Mouse (Mus musculus) forebrain, embryonic 15.5 days (tissue): ENCODE results near the gene Hist1h3a. TPM values are rescaled to one million over a fixed set of nuclear protein-coding genes. Genes with fewer than 3 reads are reported as not detected.
"Not testable (repeated sequence)": the region's sequence is repeated elsewhere in the genome, so short reads cannot be mapped to it uniquely, and the experiment has no call there.

ENCODE experiments used
- ATAC-seq: fragments of 200-750 bp; cut with Nextera tagmentation; replicated peaks from 2 replicates; pipeline ENCODE4 v1.8.0; 2017; ENCODE audit warnings: mild to moderate bottlenecking, moderate TSS enrichment, moderate library complexity
- H3K27ac ChIP-seq: fragments of 300-500 bp; sonication (generic); replicated peaks from 2 replicates; pipeline ENCODE4 v1.5.1; 2015; ENCODE audit warnings: mild to moderate bottlenecking, inconsistent platforms
- H3K27me3 ChIP-seq: fragments of 300-500 bp; sonication (generic); 2 replicates; pipeline ENCODE4 v1.6.1; 2015; ENCODE audit warnings: inconsistent platforms
- H3K36me3 ChIP-seq: fragments of 300-500 bp; sonication (generic); 2 replicates; pipeline ENCODE4 v1.6.1; 2015; ENCODE audit warnings: mild to moderate bottlenecking, inconsistent platforms
- H3K4me1 ChIP-seq: fragments of 300-500 bp; sonication (generic); 2 replicates; pipeline ENCODE4 v1.6.1; 2015; ENCODE audit warnings: inconsistent platforms
- H3K4me2 ChIP-seq: fragments of 300-500 bp; sonication (generic); replicated peaks from 2 replicates; pipeline ENCODE4 v1.6.1; 2015; ENCODE audit warnings: mild to moderate bottlenecking, inconsistent platforms
- H3K4me3 ChIP-seq: fragments of 300-500 bp; sonication (generic); 2 replicates; pipeline ENCODE4 v1.5.1; 2015; ENCODE audit warnings: mild to moderate bottlenecking, inconsistent platforms
- H3K9ac ChIP-seq: fragments of 300-500 bp; sonication (generic); replicated peaks from 2 replicates; pipeline ENCODE4 v1.6.1; 2015; ENCODE audit warnings: mild to moderate bottlenecking, inconsistent platforms
- H3K9me3 ChIP-seq: fragments of 300-500 bp; sonication (generic); 2 replicates; pipeline ENCODE4 v1.6.1; 2016; ENCODE audit warnings: inconsistent platforms
- WGBS: fragments of 180-500 bp; shearing (Covaris S2); methylation state at CpG from one replicate; pipeline ENCODE4 v1.1.7; 2015; ENCODE audit warnings: mixed read lengths; 5-methylcytosine and 5-hydroxymethylcytosine counted together
- polyA plus RNA-seq: library from polyadenylated mRNA; unstranded; fragments of >200 nt; fragmentation: Nextera tagmentation; extraction: Ambion mirVana; gene quantifications from 2 replicates; pipeline ENCODE4 v1.2.1, GENCODE M21; 2015

Gene Hist1h3a
- polyA plus RNA-seq, 1 experiment from 2014 or later: 2.7 TPM

DNA sequence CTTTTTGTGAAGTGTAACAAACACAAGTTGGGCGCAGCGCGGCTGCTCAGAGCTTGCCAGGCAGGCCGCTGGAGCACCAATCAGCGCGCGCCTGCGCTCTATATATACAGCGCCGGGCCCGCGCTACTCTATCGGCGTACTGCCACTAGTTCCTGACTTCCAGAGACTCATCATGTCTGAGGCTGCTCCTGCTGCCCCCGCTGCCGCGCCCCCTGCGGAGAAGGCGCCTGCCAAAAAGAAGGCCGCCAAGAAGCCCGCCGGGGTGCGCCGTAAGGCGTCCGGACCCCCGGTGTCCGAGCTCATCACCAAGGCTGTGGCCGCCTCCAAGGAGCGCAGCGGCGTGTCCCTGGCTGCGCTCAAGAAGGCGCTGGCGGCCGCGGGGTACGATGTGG lies 23.5 kb downstream of the Hist1h3a start, which contains the start of gene Hist1h1c:
Gene Hist1h1c, plus strand, starts transcription at position 132 of the 392 bp plus-strand sequence.
- Histone ChIP-seq H3K9me3 (no peaks in the 10 kb centered on the region), H3K27me3 (no peaks in the 10 kb centered on the region), H3K4me1 (peaks cover 21% of the 10 kb centered on the region), H3K9ac (peak within 1 kb of the TSS; percentile 77), H3K4me3 (peak within 1 kb of the TSS; percentile 54), H3K36me3 (no peaks in the 10 kb centered on the region), H3K4me2 (peak within 1 kb of the TSS; percentile 100), H3K27ac (peak within 1 kb of the TSS; percentile 96)
- under 1% methylated on average over 38 of the region's 38 CpGs for WGBS
- peak; percentile 96 for ATAC-seq

GRCm38 (mm10) chr13:23738041-23738440 lies 24.1 kb downstream of the Hist1h3a start:
- Histone ChIP-seq H3K4me3 (peak overlapping the region; percentile 54; the same call in 1 of the 2 replicates), H3K4me1 (peaks cover 21% of the 10 kb centered on the region)

GRCm38 (mm10) chr13:23737091-23737490 lies 25.1 kb downstream of the Hist1h3a start:
- Histone ChIP-seq H3K4me3 (no peak overlapping the region), H3K9ac (no peak overlapping the region), H3K4me1 (peaks cover 21% of the 10 kb centered on the region)

More at GRCm38 (mm10) chr13:23738041-23738440, 24.1 kb downstream of the Hist1h3a start:
- H3K27ac ChIP-seq: peak overlapping the region; percentile 96
- H3K36me3 ChIP-seq: no peaks in the 10 kb centered on the region
- H3K9me3 ChIP-seq: no peaks in the 10 kb centered on the region
- 21% methylated on average over 4 of the region's 4 CpGs for WGBS
- ATAC-seq: no peak
- H3K4me2 ChIP-seq: peak overlapping the region; percentile 100
- peak overlapping the region; percentile 77 for H3K9ac ChIP-seq
- no peaks in the 10 kb centered on the region for H3K27me3 ChIP-seq

DNA sequence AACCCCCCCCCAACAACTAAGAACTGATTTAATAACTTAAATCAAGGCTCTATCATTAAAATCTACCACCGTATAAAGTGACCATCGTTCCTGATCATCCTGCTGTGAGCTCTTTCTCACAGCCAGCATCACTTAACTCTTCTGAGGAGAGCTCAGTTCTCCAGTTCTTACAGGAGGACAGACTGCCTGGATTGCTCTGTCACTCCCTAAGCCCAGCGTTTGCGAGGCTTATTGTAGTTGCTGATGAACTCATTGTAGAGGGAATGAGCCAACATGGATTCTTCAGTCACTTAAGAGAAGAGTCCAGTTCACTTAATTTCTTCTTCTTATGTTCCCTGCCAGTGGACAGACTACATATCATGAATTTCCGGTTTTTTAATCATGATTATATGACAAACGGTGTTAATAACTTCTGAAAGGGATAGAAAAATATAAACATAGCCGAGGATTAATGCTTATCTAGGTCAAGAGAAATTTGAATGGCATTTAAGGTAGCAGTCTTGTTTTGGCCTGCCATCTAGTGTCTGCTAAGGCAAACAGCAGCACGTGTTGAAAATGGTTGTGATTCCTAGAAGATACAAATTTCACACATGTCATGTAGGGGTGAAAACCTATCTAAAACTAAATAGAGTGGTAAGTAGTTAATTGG lies 29.9 kb downstream of the Hist1h3a start:
- no peaks in the 10 kb centered on the region for H3K9me3 ChIP-seq
- H3K4me3 ChIP-seq: no peak overlapping the region
- no peaks in the 10 kb centered on the region for H3K4me1 ChIP-seq
- H3K27me3 ChIP-seq: no peaks in the 10 kb centered on the region
- no peaks in the 10 kb centered on the region for H3K36me3 ChIP-seq
- no peak overlapping the region for H3K4me2 ChIP-seq
- peak; percentile 53; the same call in 1 of the 2 replicates for ATAC-seq
- 25% methylated on average over 8 of the region's 8 CpGs for WGBS
- H3K9ac ChIP-seq: no peak overlapping the region
- H3K27ac ChIP-seq: no peak overlapping the region

More at GRCm38 (mm10) chr13:23737091-23737490, 25.1 kb downstream of the Hist1h3a start:
- H3K9me3 ChIP-seq: no peaks in the 10 kb centered on the region
- H3K4me2 ChIP-seq: no peak overlapping the region
- WGBS: 83% methylated on average over 5 of the region's 5 CpGs
- no peak overlapping the region for H3K27ac ChIP-seq
- H3K36me3 ChIP-seq: no peaks in the 10 kb centered on the region
- ATAC-seq: no peak
- H3K27me3 ChIP-seq: no peaks in the 10 kb centered on the region

DNA sequence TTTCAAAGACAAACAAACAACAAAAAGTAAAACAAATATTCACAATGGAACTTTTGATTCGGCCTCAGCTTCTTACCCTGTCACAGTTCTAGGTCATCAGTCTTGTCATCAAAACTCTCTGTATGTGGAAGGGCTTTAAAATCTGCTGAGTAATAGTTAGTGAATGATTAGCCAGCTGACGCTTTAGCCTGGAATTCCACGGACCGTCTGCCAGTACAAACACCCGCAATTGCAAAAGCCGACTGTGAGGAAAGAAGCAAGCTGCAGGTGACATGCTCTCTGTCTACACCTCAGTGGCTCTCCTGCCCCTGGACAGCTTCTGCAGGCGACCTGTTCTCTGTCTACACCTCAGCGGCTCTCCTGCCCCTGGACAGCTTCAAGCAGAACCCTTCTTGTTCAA lies 31.7 kb downstream of the Hist1h3a start:
- ATAC-seq: no peak

DNA sequence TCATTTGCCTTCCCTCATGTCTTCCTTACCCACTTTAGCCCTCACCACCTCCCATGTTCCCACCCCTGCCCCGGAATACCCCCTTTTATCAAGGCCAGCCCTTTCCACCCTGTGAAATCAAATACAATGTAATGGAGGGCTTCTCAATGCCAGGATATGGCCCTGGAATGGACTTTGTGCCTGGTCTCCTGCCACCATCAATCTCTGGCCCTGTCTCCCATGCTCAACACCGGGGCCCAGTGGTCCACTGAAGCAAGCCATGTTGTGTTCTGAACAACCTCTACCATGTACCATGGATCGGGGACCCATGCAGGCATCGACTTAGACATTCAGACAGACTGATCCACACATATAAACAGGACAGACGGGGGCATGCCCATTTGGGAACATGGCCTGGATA lies 32.5 kb downstream of the Hist1h3a start:
- H3K9me3 ChIP-seq: no peaks in the 10 kb centered on the region
- WGBS: 92% methylated on average over 5 of the region's 5 CpGs

More for the DNA sequence above, 31.7 kb downstream of the Hist1h3a start:
- Histone ChIP-seq H3K36me3 (no peaks in the 10 kb centered on the region), H3K4me1 (no peaks in the 10 kb centered on the region), H3K9ac (no peak overlapping the region), H3K27ac (no peak overlapping the region), H3K27me3 (no peaks in the 10 kb centered on the region), H3K4me3 (no peak overlapping the region), H3K4me2 (no peak overlapping the region), H3K9me3 (no peaks in the 10 kb centered on the region)
- 56% methylated on average over 8 of the region's 8 CpGs for WGBS

GRCm38 (mm10) chr13:23729192-23729525 lies 33.0 kb downstream of the Hist1h3a start:
- no peaks in the 10 kb centered on the region for H3K36me3 ChIP-seq
- H3K27ac ChIP-seq: no peak overlapping the region
- WGBS: 88% methylated on average over 9 of the region's 9 CpGs
- no peak overlapping the region for H3K4me2 ChIP-seq
- ATAC-seq: no peak
- no peaks in the 10 kb centered on the region for H3K4me1 ChIP-seq
- H3K4me3 ChIP-seq: no peak overlapping the region
- H3K9ac ChIP-seq: no peak overlapping the region
- no peaks in the 10 kb centered on the region for H3K27me3 ChIP-seq
- no peaks in the 10 kb centered on the region for H3K9me3 ChIP-seq

More for the DNA sequence above, 32.5 kb downstream of the Hist1h3a start:
- H3K4me2 ChIP-seq: no peak overlapping the region
- no peak overlapping the region for H3K9ac ChIP-seq
- H3K4me1 ChIP-seq: no peaks in the 10 kb centered on the region
- no peaks in the 10 kb centered on the region for H3K27me3 ChIP-seq
- H3K36me3 ChIP-seq: no peaks in the 10 kb centered on the region
- no peak overlapping the region for H3K27ac ChIP-seq
- ATAC-seq: no peak
- H3K4me3 ChIP-seq: no peak overlapping the region

DNA sequence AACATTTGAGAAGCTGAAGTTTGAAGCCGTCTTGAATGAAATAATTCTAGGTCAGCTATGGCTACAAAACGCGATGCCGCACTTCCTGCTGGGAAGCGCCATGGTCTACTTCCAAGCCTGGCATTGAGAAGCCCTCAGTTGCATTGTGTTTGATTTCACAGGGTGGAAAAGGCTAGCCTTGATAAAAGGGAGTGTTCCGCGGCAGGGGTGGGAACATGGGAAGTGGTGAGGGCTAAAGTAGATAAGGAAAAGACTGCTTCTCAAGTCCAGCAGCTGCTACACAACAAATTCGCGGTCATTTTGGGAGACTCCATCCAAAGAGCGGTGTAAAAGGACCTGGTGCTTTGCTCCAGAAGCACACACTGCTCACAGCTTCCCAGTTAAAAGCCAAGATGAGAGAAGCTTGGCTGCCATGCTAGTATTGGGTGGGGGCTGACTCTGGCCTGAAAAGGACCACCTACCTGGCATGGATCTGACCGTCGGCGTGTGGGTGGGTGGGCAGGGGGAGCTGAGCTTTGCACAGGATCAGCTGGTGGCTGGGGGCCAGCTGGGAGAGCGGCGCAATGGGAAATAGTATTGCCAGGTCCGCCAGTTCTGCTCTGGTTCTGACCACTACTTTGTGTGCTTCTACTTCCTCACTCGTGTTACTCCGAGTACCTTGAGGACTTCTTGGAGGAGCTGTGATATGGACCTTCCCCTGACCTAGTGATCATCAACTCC lies 33.6 kb downstream of the Hist1h3a start:
- Histone ChIP-seq H3K27me3 (no peaks in the 10 kb centered on the region), H3K27ac (no peak overlapping the region), H3K36me3 (no peaks in the 10 kb centered on the region), H3K4me2 (no peak overlapping the region), H3K4me3 (no peak overlapping the region), H3K9ac (no peak overlapping the region), H3K9me3 (no peaks in the 10 kb centered on the region), H3K4me1 (no peaks in the 10 kb centered on the region)
- 91% methylated on average over 18 of the region's 18 CpGs for WGBS
- ATAC-seq: no peak

DNA sequence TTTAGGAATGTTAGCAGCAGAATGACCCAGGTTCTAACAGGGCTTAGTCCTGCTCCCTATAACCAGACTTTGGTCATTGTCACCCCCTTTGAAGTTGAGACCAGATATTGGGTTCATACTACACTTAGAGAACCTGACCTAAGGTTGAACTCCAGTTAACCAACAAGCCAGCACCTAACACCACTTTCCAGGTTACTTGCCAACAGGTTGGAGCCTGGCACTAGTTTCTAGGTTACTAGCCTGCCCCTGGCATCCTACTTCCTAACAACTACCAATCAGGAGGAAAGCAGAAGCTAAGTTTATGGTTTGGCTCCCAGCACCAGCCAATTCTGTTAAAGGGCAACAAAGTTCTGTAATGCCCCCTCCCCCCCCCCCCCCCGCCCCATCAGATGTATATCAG lies 37.0 kb downstream of the Hist1h3a start:
- Histone ChIP-seq H3K4me2 (no peak overlapping the region), H3K36me3 (no peaks in the 10 kb centered on the region), H3K9ac (no peak overlapping the region), H3K27me3 (no peaks in the 10 kb centered on the region), H3K27ac (no peak overlapping the region), H3K9me3 (no peaks in the 10 kb centered on the region), H3K4me3 (no peak overlapping the region), H3K4me1 (no peaks in the 10 kb centered on the region)
- ATAC-seq: no peak
- 60% methylated on average over 1 of the region's 1 CpGs for WGBS

GRCm38 (mm10) chr13:23724239-23724638 lies 37.9 kb downstream of the Hist1h3a start:
- no peaks in the 10 kb centered on the region for H3K9me3 ChIP-seq
- no peaks in the 10 kb centered on the region for H3K4me1 ChIP-seq
- ATAC-seq: no peak
- H3K9ac ChIP-seq: no peak overlapping the region
- no peak overlapping the region for H3K27ac ChIP-seq
- H3K27me3 ChIP-seq: no peaks in the 10 kb centered on the region
- no peak overlapping the region for H3K4me2 ChIP-seq
- H3K36me3 ChIP-seq: no peaks in the 10 kb centered on the region
- 90% methylated on average over 4 of the region's 4 CpGs for WGBS
- no peak overlapping the region for H3K4me3 ChIP-seq

DNA sequence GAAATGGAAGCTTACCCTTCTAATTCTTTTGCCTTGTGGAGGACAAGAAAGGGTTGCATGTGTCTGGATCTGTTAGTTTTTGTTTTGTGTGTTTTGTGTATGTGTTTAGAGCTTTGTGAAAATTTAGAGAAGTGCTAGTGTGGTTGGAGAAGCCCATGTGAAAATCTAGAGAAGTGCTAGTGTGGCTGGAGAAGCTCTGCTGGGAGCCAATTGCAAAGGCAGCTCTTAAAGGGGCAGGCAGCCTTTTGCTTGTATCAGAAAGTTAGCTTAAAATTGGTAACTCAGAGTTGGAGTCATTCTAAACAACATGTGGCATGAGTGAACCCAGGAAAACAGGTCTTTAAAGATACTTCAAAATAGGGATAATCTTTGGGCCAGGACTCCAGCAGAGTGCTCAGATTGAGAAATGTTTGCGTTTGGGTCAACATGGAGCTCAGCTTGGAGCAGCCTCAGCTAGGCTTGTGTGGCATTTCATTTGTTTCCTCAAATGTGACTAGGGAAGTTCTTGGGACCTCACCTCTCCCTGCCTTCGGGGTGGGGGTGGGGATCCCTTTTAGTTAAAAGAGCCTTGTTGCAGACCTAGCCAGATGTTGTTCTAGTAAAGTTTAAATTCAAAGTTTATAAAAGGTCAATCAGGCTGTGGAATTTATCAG lies 44.5 kb downstream of the Hist1h3a start:
- not testable (repeated sequence) for H3K9me3 ChIP-seq, ATAC-seq, H3K4me2 ChIP-seq, H3K9ac ChIP-seq, H3K27me3 ChIP-seq, H3K27ac ChIP-seq, H3K36me3 ChIP-seq, H3K4me3 ChIP-seq, H3K4me1 ChIP-seq
- 10% methylated on average over 2 of the region's 2 CpGs for WGBS

- Histone ChIP-seq H3K9me3 (no peaks in the 10 kb centered on the region), H3K36me3 (no peaks in the 10 kb centered on the region), H3K4me2 (no peak overlapping the region), H3K27me3 (no peaks in the 10 kb centered on the region), H3K27ac (no peak overlapping the region), H3K4me1 (no peaks in the 10 kb centered on the region), H3K9ac (no peak overlapping the region), H3K4me3 (no peak overlapping the region)
- ATAC-seq: no peak
- 63% methylated on average over 11 of the region's 11 CpGs for WGBS
Measured at GRCm38 (mm10) chr13:23717176-23717575, 45.0 kb downstream of the Hist1h3a start.
